Mouse (Mus musculus): Measurements from ENCODE around the gene Pou6f1.
"Not testable (repeated sequence)": the region's sequence is repeated elsewhere in the genome, so short reads cannot be mapped to it uniquely, and the experiment has no call there.

Pou6f1 gene

DNA sequence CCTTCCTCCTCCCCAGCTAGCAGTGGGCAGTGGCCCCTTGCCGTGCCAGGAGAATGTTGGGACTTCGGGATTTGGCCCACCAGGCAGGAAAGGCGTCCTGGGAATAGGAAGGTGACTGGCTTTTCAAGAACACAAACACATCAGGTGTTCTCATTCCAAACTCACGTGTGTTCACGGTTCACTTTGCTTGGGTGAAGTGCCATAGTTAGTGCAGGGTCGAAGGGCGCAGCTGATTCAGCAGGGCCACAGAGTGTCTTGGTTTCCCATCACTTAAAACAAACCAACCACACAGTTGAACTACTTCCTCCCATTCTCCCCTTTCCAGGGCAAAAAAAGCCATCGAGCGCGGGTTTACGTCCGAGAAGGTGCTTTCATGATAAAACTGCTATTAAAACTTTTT lies 24.4 kb downstream of the Pou6f1 start:
- Histone ChIP-seq H3K27me3 (ENCODE audit: control insufficient read depth, insufficient read depth, low read length, poor library complexity, severe bottlenecking) (no peaks in the 10 kb centered on the region), H3K36me3 (ENCODE audit: control insufficient read depth, insufficient read depth, low read length, poor library complexity, severe bottlenecking) (no peaks in the 10 kb centered on the region)
- no peak for DNase-seq (ENCODE audit: low read depth, low spot score)

DNA sequence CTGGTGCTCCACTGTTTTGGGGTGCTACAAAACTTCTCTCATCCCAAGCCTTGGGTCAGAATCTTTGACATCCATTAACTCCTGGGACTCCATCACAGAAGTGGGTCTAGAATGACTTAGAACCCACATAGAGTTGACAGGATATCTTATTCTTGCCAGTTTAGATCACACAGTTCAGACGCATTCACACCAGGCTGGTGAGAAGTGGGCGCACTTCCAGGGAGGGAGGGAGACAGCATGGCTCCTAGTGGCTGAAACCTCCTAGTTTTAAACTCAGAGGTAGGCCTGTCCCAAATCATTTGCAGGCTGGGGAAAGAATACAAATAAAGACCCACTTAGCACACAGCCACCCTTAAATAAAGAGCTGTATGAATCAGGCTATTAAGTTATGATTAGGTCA lies 25.4 kb downstream of the Pou6f1 start:
- no peaks in the 10 kb centered on the region for H3K36me3 ChIP-seq (ENCODE audit: control insufficient read depth, insufficient read depth, low read length, poor library complexity, severe bottlenecking)
- no peak for DNase-seq (ENCODE audit: low read depth, low spot score)

DNA sequence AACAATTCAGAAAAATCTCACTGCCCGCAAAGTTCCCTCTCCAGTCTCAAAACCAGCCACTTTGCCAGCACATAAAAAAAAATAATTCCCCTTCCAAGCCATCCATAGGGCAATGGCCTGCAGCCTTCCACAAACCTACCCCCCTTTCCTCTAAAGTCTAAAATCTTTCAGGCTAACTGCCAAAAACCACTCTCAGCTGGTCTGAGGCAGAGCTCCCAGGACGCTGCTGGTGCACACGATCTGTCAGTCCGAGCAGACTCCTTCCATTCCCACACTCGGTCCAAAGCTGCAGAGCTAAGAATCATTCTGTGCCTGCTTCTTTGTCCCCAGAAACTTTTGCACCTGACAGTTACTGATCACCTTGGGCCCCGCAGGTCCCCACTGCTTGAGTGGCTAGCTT lies 25.8 kb downstream of the Pou6f1 start:
- no peaks in the 10 kb centered on the region for H3K36me3 ChIP-seq (ENCODE audit: control insufficient read depth, insufficient read depth, low read length, poor library complexity, severe bottlenecking)
- no peaks in the 10 kb centered on the region for H3K27me3 ChIP-seq (ENCODE audit: control insufficient read depth, insufficient read depth, low read length, poor library complexity, severe bottlenecking)
- no peak for DNase-seq (ENCODE audit: low read depth, low spot score)

More for the DNA sequence above, 25.4 kb downstream of the Pou6f1 start:
- no peaks in the 10 kb centered on the region for H3K27me3 ChIP-seq (ENCODE audit: control insufficient read depth, insufficient read depth, low read length, poor library complexity, severe bottlenecking)

DNA sequence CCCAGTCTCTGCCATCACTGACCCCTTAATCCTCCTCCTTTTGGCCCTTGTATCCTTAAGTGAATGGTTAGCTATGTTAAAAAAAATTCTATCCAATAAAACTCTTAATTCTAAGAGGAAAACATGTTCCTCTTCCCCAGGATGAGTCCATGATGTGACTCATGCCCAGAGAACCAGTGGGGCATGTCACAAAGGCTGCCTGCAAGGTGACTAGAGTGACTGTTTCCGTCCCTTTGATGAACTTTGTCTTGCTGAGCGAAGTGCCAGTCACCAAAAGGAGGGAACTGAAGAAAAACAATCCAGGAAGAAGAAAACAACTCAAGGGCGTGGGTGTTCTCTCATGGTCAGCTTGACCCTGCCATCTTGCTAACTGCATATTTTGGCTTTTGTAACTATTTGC lies 30.5 kb downstream of the Pou6f1 start:
- no peaks in the 10 kb centered on the region for H3K27me3 ChIP-seq (ENCODE audit: control insufficient read depth, insufficient read depth, low read length, poor library complexity, severe bottlenecking)
- DNase-seq (ENCODE audit: low read depth, low spot score), result no peak
- no peaks in the 10 kb centered on the region for H3K36me3 ChIP-seq (ENCODE audit: control insufficient read depth, insufficient read depth, low read length, poor library complexity, severe bottlenecking)

DNA sequence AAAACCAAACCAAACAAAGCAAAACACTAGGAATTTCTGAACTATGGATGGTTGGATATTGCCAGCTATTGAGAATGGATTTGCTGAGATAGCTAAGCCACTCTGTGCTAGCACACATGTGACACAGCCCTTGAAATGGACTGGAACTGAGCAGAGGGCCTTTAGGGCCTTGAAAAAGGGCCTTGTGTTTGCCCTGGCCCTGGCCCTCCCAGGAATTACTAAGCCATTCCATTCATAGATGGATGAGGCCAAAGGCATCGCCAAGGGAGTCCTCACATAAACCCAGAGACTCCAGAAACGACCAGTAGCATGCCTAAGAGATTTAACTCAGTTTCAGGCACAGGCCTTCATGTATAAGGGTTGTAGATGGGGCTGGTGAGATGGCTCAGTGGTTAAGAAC lies 33.3 kb downstream of the Pou6f1 start:
- Histone ChIP-seq H3K27me3 (ENCODE audit: control insufficient read depth, insufficient read depth, low read length, poor library complexity, severe bottlenecking) (no peaks in the 10 kb centered on the region), H3K36me3 (ENCODE audit: control insufficient read depth, insufficient read depth, low read length, poor library complexity, severe bottlenecking) (no peaks in the 10 kb centered on the region)
- DNase-seq (ENCODE audit: low read depth, low spot score), result no peak

DNA sequence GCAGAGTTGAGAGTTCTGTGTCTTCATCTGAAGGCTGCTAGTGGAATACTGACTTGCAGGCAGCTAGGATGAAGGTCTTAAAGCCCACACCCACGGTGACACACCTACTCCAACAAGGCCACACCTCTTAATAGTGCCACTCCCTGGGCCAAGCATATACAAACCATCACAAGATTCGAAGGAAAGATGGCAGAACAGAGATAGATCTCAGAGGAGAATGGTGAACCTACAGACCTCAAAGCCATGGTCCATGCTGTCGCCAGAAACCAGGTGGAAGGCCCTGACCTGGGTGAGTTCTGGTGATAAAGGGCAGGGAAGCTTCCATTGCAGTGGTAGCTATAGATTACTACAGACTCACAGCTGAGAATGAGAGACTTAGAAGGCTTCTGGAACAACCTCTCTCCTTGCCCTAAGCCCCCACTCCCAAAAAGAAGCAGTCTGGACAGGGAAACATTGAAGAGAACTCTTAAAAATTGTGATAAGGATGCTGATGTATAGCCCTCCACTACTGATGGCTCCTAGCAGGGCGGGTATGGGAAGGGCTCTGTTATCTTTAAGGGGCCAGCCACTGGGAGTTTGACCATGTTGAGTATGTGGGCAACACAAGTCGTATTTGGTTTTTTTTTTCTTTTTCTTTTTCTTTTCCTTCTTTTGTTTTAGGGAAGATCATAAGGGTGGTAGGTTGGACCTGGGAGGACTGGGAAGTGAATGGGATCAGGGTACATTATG lies 41.9 kb downstream of the Pou6f1 start:
- Histone ChIP-seq H3K36me3 (ENCODE audit: control insufficient read depth, insufficient read depth, low read length, poor library complexity, severe bottlenecking) (no peaks in the 10 kb centered on the region), H3K27me3 (ENCODE audit: control insufficient read depth, insufficient read depth, low read length, poor library complexity, severe bottlenecking) (no peaks in the 10 kb centered on the region)
- DNase-seq (ENCODE audit: low read depth, low spot score), result no peak

DNA sequence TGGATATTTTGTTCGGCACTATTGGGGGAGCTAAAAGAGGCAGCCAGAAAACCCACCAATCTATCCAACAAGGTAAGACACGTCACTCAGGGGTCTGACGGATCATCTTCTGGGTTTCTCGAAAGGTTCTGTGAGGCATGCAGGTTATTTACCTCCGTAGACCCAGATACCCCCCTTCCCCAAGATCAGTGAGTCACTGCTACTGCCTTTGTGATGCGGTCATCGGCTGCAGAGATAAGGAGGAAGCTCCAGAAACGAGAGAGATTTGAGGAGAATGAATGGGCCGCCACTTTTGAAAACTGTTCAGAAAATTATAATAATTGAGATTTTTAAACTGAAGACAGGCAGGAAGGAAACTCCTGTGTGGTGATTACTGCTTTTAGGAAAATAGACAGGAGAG lies 43.4 kb downstream of the Pou6f1 start:
- no peak for DNase-seq (ENCODE audit: low read depth, low spot score)
- Histone ChIP-seq H3K36me3 (ENCODE audit: control insufficient read depth, insufficient read depth, low read length, poor library complexity, severe bottlenecking) (no peaks in the 10 kb centered on the region), H3K27me3 (ENCODE audit: control insufficient read depth, insufficient read depth, low read length, poor library complexity, severe bottlenecking) (no peaks in the 10 kb centered on the region)

DNA sequence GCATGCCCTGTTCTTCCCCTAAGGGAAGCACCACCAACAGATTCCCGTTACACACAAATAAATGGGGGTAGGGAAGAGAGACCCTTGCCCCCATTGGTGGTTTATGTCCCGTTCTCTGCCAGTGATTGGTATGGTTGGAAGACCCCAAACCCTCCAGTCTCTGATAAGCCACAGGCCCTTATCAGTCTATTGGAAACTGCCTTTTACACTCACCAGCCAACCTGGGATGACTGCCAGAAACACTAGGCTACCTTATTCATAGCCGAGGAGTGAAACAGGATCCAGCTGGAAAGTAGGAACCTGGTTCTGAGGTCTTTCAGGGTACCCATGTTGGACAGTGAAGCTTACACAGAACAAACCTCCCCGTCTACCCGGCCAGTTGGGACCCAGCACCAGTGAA lies 43.8 kb downstream of the Pou6f1 start:
- H3K36me3 ChIP-seq (ENCODE audit: control insufficient read depth, insufficient read depth, low read length, poor library complexity, severe bottlenecking), result no peaks in the 10 kb centered on the region
- DNase-seq (ENCODE audit: low read depth, low spot score), result no peak
- H3K27me3 ChIP-seq (ENCODE audit: control insufficient read depth, insufficient read depth, low read length, poor library complexity, severe bottlenecking), result no peaks in the 10 kb centered on the region

DNA sequence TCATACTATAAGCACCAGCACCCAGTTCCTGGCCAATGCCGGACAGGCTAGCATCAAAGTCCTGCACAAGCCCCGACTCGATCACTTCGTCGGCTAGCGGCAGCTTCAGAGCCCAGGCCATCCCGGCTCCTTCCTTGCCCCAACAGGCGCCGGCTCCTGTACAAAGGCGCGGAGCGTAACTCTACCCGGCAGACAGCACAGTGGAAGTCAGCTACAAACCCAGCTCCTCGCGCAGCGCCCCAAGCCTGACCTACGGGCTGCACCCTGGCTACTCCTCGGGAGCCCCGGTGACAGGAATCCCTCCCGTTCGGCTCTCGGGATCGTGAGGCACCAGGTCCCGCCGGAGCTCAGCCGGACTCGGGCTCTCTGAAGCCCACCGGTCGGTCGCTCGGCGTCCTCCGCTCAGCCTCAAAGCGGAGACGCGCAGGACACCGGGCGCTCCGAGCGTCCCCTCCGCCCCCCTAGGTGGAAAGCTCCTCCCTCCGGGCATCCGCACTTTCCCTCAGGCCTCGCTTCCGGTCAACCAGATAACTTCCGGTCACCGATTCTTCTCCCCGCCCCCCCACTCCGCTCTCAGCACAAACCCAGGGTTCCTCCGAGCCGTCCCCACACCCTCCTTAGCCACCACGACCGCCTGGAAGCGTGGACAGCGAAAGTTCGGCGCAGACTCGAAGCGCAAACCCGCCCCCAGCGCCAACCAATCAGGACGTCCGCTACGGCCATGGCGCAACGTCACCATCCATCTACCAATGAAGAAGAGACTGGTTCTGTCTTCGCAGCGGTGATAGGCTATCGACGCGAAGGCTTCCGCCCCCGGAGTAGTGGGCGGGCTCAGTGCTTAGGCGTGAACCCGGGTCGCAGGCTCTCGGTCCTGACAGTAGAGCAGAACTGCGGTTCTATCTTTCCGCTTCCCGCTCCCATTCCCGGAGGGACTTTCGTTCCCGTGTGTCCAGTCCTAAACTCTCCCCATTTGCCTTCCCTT lies 48.2 kb downstream of the Pou6f1 start, which contains the start of gene Tfcp2:
Gene Tfcp2, minus strand, starts transcription at position 683 of the 982 bp plus-strand sequence.
- Histone ChIP-seq H3K36me3 (ENCODE audit: control insufficient read depth, insufficient read depth, low read length, poor library complexity, severe bottlenecking) (no peaks in the 10 kb centered on the region), H3K27me3 (ENCODE audit: control insufficient read depth, insufficient read depth, low read length, poor library complexity, severe bottlenecking) (no peaks in the 10 kb centered on the region)
- peak; percentile 97 for DNase-seq (ENCODE audit: low read depth, low spot score)

DNA sequence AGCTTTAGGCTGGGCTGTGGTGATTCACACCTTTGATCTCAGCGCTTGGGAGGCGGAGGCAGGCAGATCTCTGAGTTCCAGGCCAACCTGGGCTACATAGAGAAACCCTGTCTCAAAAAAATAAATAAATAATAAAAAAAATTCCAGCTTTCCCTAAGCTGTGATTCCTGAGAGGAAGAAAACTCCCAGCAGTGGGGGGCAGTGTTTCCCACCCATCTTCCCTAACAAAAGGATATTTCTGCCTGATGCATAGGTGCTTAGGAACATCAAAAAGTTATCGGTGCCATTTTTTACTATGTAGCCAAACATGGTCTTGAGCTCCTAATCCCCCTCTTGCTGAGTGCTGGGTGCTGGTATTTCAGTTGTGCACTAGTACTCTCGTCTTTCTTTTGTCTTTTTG lies 49.5 kb downstream of the Pou6f1 start:
- H3K27me3 ChIP-seq (ENCODE audit: control insufficient read depth, insufficient read depth, low read length, poor library complexity, severe bottlenecking), result no peaks in the 10 kb centered on the region
- DNase-seq (ENCODE audit: low read depth, low spot score), result no peak
- no peaks in the 10 kb centered on the region for H3K36me3 ChIP-seq (ENCODE audit: control insufficient read depth, insufficient read depth, low read length, poor library complexity, severe bottlenecking)

DNA sequence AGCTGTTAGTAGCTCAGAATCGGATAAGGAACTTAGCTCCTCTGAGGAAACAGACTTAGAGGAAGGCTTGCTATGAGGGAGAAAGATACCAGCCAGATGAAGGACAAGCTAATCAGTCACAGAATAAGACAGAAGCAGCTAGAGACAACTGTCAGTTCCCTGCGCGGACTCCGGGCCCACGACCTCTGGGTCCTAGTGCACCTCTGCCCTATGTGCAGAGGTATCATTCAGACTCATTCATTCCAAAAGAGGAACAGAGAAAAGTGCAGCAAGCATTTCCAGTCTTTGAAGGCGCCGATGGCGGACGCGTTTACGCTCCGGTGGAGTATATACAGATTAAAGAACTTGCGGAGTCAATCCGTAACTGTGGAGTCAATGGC lies 56.1 kb downstream of the Pou6f1 start:
- DNase-seq (ENCODE audit: low read depth, low spot score), result peak; percentile 19
- not testable (repeated sequence) for H3K27me3 ChIP-seq (ENCODE audit: control insufficient read depth, insufficient read depth, low read length, poor library complexity, severe bottlenecking); H3K36me3 ChIP-seq (ENCODE audit: control insufficient read depth, insufficient read depth, low read length, poor library complexity, severe bottlenecking)

DNA sequence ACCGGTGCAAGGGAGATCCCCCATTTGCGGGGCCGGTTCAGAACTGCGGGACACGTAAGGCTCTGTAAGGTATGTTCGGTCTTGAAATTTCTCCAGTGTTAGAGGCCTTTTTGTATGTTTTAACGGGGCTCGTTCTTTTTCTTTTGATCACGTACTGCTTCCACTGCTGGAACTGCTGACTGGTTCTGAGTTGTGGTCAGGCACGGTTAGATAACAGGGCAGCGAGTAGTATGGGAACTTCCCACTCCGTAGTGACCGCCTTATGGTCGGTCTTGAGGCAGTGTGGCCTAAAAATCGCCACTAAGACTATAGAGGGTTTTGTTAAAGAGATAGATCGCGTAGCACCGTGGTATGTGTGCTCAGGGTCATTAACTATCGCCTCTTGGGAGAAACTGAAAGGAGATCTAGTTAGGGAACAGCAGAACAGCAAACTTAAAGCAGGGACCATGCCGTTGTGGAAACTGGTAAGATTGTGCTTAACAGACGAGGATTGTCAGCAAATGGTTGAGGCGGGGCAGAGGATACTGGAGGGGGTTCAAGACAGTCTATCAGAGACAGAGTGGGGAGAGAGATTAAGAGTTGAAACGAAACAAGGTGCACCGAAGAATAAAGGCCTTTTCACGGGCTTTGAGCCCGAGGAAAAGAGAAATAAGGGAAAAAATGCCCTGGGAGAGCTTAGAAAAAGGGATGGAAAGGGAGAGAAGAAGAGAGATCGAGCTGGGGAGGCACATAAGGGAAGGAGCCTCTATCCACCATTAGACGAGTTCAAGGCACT lies 56.7 kb downstream of the Pou6f1 start:
- H3K36me3 ChIP-seq (ENCODE audit: control insufficient read depth, insufficient read depth, low read length, poor library complexity, severe bottlenecking); H3K27me3 ChIP-seq (ENCODE audit: control insufficient read depth, insufficient read depth, low read length, poor library complexity, severe bottlenecking); DNase-seq (ENCODE audit: low read depth, low spot score): not testable (repeated sequence)

DNA sequence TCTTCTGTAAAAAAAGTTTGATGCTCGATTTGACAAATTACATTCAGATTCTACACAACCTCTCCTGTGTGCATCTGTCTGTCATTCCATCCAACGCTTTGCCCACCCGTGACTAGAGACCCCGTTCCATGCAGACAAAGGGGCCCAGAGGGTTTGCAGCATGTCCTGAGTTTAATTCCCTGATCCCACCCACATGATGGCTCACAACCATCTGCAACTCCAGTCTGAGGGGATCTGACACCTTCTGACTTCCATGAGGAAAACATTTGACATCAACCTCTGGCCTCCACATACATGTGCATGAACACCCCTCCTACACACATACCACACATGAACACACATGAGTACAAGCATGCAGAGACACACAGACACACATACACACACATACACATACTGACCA lies 58.4 kb downstream of the Pou6f1 start:
- DNase-seq (ENCODE audit: low read depth, low spot score), result no peak
- no peaks in the 10 kb centered on the region for H3K36me3 ChIP-seq (ENCODE audit: control insufficient read depth, insufficient read depth, low read length, poor library complexity, severe bottlenecking)
- H3K27me3 ChIP-seq (ENCODE audit: control insufficient read depth, insufficient read depth, low read length, poor library complexity, severe bottlenecking), result no peaks in the 10 kb centered on the region

DNA sequence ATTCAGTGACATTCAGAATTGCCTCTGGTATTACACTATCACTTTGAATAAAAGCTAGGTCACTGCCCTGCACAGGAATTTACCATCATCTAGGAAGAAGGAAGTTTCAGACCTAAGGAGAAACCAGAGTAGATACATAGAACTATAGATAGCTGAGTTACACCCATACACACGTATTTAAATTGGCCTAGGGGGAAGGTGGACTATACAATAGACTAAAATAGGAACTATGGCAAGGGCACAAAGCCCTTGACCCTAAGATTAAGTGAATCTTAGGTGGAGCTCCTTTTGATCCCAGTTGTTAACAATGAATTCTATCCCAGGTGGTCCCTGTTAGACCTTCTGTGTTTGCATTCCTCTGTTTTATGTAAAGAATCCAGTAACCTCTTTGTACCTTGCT lies 58.8 kb downstream of the Pou6f1 start:
- not testable (repeated sequence) for H3K36me3 ChIP-seq (ENCODE audit: control insufficient read depth, insufficient read depth, low read length, poor library complexity, severe bottlenecking); H3K27me3 ChIP-seq (ENCODE audit: control insufficient read depth, insufficient read depth, low read length, poor library complexity, severe bottlenecking); DNase-seq (ENCODE audit: low read depth, low spot score)

DNA sequence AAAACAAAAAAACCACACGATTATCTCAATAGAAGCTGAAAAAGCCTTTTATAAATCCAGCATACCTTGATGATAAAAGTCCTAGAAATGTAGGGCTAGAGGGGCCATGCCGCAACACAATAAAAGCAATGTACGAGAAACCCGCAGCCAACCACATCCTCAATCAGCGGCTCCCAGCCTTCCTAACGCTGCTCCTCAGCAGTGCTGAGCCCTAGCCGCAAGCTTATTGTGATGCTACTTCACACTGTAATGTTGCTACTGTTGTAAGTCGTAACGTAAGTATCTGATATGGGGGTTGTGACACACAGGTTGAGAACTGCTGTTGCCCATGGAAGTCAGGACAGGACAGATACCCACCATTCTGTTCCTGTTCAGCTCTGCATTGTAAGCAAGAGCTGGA lies 60.4 kb downstream of the Pou6f1 start:
- Histone ChIP-seq H3K27me3 (ENCODE audit: control insufficient read depth, insufficient read depth, low read length, poor library complexity, severe bottlenecking) (no peaks in the 10 kb centered on the region), H3K36me3 (ENCODE audit: control insufficient read depth, insufficient read depth, low read length, poor library complexity, severe bottlenecking) (no peaks in the 10 kb centered on the region)
- DNase-seq (ENCODE audit: low read depth, low spot score), result no peak

Measured in splenic B cell, adult 2 months (primary cell).